10 mouse cellular contexts compared by ENCODE assay signal in genomic region chr10:118758825-118759471, GRCm38 (mm10).
A peak's percentile ranks its signal among the peaks of the same experiment; 100 is the strongest.
DNase-seq lines count a peak whose midpoint lies in the region; ATAC-seq and TF ChIP-seq lines count a peak whose summit lies in the region.
"Had no signal": no experiment of that assay in that cellular context is flagged by ENCODE, and none has a peak within 500 bp of the region (broad histone marks: within the 10 kb centered on the region; RNA-seq: fewer than 3 reads in every experiment).

No protein-coding gene starts in this region.

- ATAC-seq in heart, embryonic 12.5 days (ENCODE audit: insufficient number of reproducible peaks, low FRiP score), result no peak
- ATAC-seq in heart, embryonic 16.5 days (replicated peaks; ENCODE audit: extremely low read depth, insufficient read depth, low FRiP score), result peak; percentile 55
- ATAC-seq in midbrain, embryonic 16.5 days, result peak; percentile 63

- H3K4me2 ChIP-seq in heart, embryonic 12.5 days, result no peak overlapping the region
- no peak overlapping the region for H3K4me2 ChIP-seq in heart, embryonic 16.5 days (ENCODE audit: low read depth, low read length)
- no peak overlapping the region for H3K4me2 ChIP-seq in midbrain, embryonic 16.5 days (ENCODE audit: low read length)
- H3K4me2 ChIP-seq: embryonic facial prominence, embryonic 12.5 days; limb, embryonic 12.5 days had no signal

- H3K4me1 ChIP-seq in heart, adult 2 months (ENCODE audit: control insufficient read depth, insufficient read depth, low read length), result no peaks in the 10 kb centered on the region; the same call in 1 of the 2 replicates
- peaks cover 11% of the 10 kb centered on the region; the same call in 1 of the 2 replicates for H3K4me1 ChIP-seq in heart, embryonic 12.5 days (replicated peaks)
- peaks cover 4% of the 10 kb centered on the region for H3K4me1 ChIP-seq in heart, embryonic 16.5 days (ENCODE audit: control insufficient read depth, insufficient read depth, low read length)
- H3K4me1 ChIP-seq in midbrain, embryonic 16.5 days (ENCODE audit: control insufficient read depth, insufficient read depth, low read length), result 0 out of 2 replicates have a peak, but pooled peaks cover 2% of the 10 kb centered on the region
- H3K4me1 ChIP-seq: embryonic facial prominence, embryonic 12.5 days; limb, embryonic 12.5 days had no signal

- H3K9ac ChIP-seq in heart, adult 2 months (ENCODE audit: low read depth, low read length), result no peak overlapping the region
- no peak overlapping the region for H3K9ac ChIP-seq in heart, embryonic 12.5 days
- no peak overlapping the region for H3K9ac ChIP-seq in heart, embryonic 16.5 days (ENCODE audit: low read length)
- H3K9ac ChIP-seq in midbrain, embryonic 16.5 days (ENCODE audit: low read depth, low read length), result no peak overlapping the region
- H3K9ac ChIP-seq: embryonic facial prominence, embryonic 12.5 days; limb, embryonic 12.5 days had no signal

- no peaks in the 10 kb centered on the region for H3K36me3 ChIP-seq in heart, adult 2 months (ENCODE audit: control insufficient read depth, insufficient read depth, low read length)
- no peaks in the 10 kb centered on the region for H3K36me3 ChIP-seq in heart, embryonic 12.5 days
- no peaks in the 10 kb centered on the region for H3K36me3 ChIP-seq in heart, embryonic 16.5 days (ENCODE audit: control insufficient read depth, insufficient read depth)
- no peaks in the 10 kb centered on the region for H3K36me3 ChIP-seq in midbrain, embryonic 16.5 days (ENCODE audit: control insufficient read depth, insufficient read depth, low read length)
- H3K36me3 ChIP-seq: embryonic facial prominence, embryonic 12.5 days; limb, embryonic 12.5 days had no signal

- peak; percentile 81 for TF ChIP-seq EP300 in heart, adult 2 months (IDR thresholded peaks at IDR 0.05; ENCODE audit: insufficient read depth, low read depth, low read length)

- intact Hi-C loops in heart, adult 2 months (cut with DNase I), result loop anchor here (5.0 kb wide), 1 partner anchor 43 kb away; no protein-coding TSS in a partner anchor

- H3K4me3 ChIP-seq in heart, adult 2 months, result no peak overlapping the region
- no peak overlapping the region for H3K4me3 ChIP-seq in heart, embryonic 12.5 days
- no peak overlapping the region for H3K4me3 ChIP-seq in heart, embryonic 16.5 days (ENCODE audit: low read length)
- H3K4me3 ChIP-seq in midbrain, embryonic 16.5 days (ENCODE audit: low read depth, low read length), result no peak overlapping the region
- H3K4me3 ChIP-seq: embryonic facial prominence, embryonic 12.5 days; limb, embryonic 12.5 days had no signal

- no peak for TF ChIP-seq POLR2A in heart, adult 2 months (IDR thresholded peaks at IDR 0.05; ENCODE audit: insufficient read depth, low read depth, low read length)

- H3K9me3 ChIP-seq in heart, embryonic 12.5 days (replicated peaks), result no peaks in the 10 kb centered on the region
- no peaks in the 10 kb centered on the region for H3K9me3 ChIP-seq in heart, embryonic 16.5 days (replicated peaks; ENCODE audit: control insufficient read depth, low read length)
- no peaks in the 10 kb centered on the region for H3K9me3 ChIP-seq in midbrain, embryonic 16.5 days (replicated peaks; ENCODE audit: control insufficient read depth, low read length, poor library complexity, severe bottlenecking)
- H3K9me3 ChIP-seq: embryonic facial prominence, embryonic 12.5 days; limb, embryonic 12.5 days had no signal

- no peak for TF ChIP-seq CTCF in heart, adult 2 months (IDR thresholded peaks at IDR 0.05)

- H3K27ac ChIP-seq in heart, adult 2 months, result peak overlapping the region; percentile 64
- no peak overlapping the region for H3K27ac ChIP-seq in heart, embryonic 12.5 days (ENCODE audit: poor library complexity, severe bottlenecking)
- no peak overlapping the region for H3K27ac ChIP-seq in heart, embryonic 16.5 days (ENCODE audit: low read length)
- no peak overlapping the region for H3K27ac ChIP-seq in midbrain, embryonic 16.5 days (ENCODE audit: low read length)
- H3K27ac ChIP-seq: embryonic facial prominence, embryonic 12.5 days; limb, embryonic 12.5 days had no signal

- DNase-seq in heart, adult 2 months, result peak; percentile 70 to 83
- DNase-seq in urinary bladder, postnatal 14 days (ENCODE audit: low spot score), result peak; percentile 34
- no peak for DNase-seq in urinary bladder, postnatal 25 days (ENCODE audit: low spot score)
- DNase-seq in spleen, adult 12 weeks (ENCODE audit: low spot score), result no peak
- no peak for DNase-seq in thymus, postnatal 14 days

- 51% methylated on average over 18 of the region's 18 CpGs for WGBS in heart, adult 2 months
- 86% methylated on average over 18 of the region's 18 CpGs for WGBS in heart, embryonic 12.5 days
- 76% methylated on average over 18 of the region's 18 CpGs for WGBS in heart, embryonic 16.5 days
- 77% methylated on average over 18 of the region's 18 CpGs for WGBS in midbrain, embryonic 16.5 days

- no peaks in the 10 kb centered on the region for H3K79me2 ChIP-seq in heart, adult 2 months (replicated peaks; ENCODE audit: control insufficient read depth, insufficient read depth, low read length)

- H3K27me3 ChIP-seq in heart, adult 2 months (ENCODE audit: control insufficient read depth, insufficient read depth, low read length), result no peaks in the 10 kb centered on the region
- no peaks in the 10 kb centered on the region for H3K27me3 ChIP-seq in heart, embryonic 12.5 days (replicated peaks)
- H3K27me3 ChIP-seq in heart, embryonic 16.5 days (ENCODE audit: control insufficient read depth, insufficient read depth, low read length), result no peaks in the 10 kb centered on the region
- H3K27me3 ChIP-seq in midbrain, embryonic 16.5 days (ENCODE audit: control insufficient read depth, insufficient read depth, low read depth, low read length), result no peaks in the 10 kb centered on the region
- H3K27me3 ChIP-seq: embryonic facial prominence, embryonic 12.5 days; limb, embryonic 12.5 days had no signal

Comparison
In these comparisons a context has a peak if more than half of its experiments do, and no peak if none do; other contexts are left out.
1. DNase-seq: peak in heart, adult 2 months (2 of 2) and urinary bladder, postnatal 14 days (single experiment); none in urinary bladder, postnatal 25 days (single experiment), spleen, adult 12 weeks (single experiment) and thymus, postnatal 14 days (single experiment).